Mouse (Mus musculus): ENCODE measurements at regions not wholly inside any gene's neighbourhood (a gene's known extent, or its start where the extent isn't known, plus 50 kb on each side); places are given as distances from the start of the nearest gene placed in this dataset.

- DNase-seq (ENCODE audit: low read depth, low spot score): no peak
- 73% methylated on average over 5 of the region's 5 CpGs for WGBS
Observed at GRCm38 (mm10) chr4:12308332-12308731, 136.5 kb upstream of the Fam92a start.

GRCm38 (mm10) chr4:12306618-12307565 is 135.1 kb upstream of the Fam92a start:
- DNase-seq (ENCODE audit: low read depth, low spot score): no peak
- 67% methylated on average over 9 of the region's 9 CpGs for WGBS

- WGBS: 52% methylated on average over 4 of the region's 4 CpGs
- no peak for DNase-seq (ENCODE audit: low read depth, low spot score)
Observed at GRCm38 (mm10) chr4:12287079-12287686, 115.4 kb upstream of the Fam92a start.

GRCm38 (mm10) chr4:12286391-12286790 is 114.6 kb upstream of the Fam92a start:
- DNase-seq (ENCODE audit: low read depth, low spot score): no peak
- WGBS: 80% methylated on average over 1 of the region's 1 CpGs

- no peak for DNase-seq (ENCODE audit: low read depth, low spot score)
Observed at GRCm38 (mm10) chr4:12285983-12286382, 114.2 kb upstream of the Fam92a start.

GRCm38 (mm10) chr4:12277949-12278348 is 106.1 kb upstream of the Fam92a start:
- WGBS: 79% methylated on average over 3 of the region's 3 CpGs
- DNase-seq (ENCODE audit: low read depth, low spot score): no peak

- WGBS: 86% methylated on average over 6 of the region's 6 CpGs
Observed at GRCm38 (mm10) chr4:12273369-12273768, 101.6 kb upstream of the Fam92a start.

GRCm38 (mm10) chr4:12272914-12273313 is 101.1 kb upstream of the Fam92a start:
- WGBS: 70% methylated on average over 6 of the region's 6 CpGs
- DNase-seq (ENCODE audit: low read depth, low spot score): no peak

More at GRCm38 (mm10) chr4:12273369-12273768, 101.6 kb upstream of the Fam92a start:
- DNase-seq (ENCODE audit: low read depth, low spot score): no peak

GRCm38 (mm10) chr4:12272378-12272777 is 100.6 kb upstream of the Fam92a start:
- DNase-seq (ENCODE audit: low read depth, low spot score): no peak
- WGBS: 84% methylated on average over 6 of the region's 6 CpGs

- no peak for DNase-seq (ENCODE audit: low read depth, low spot score)
Observed at GRCm38 (mm10) chr4:12263746-12264145, 91.9 kb upstream of the Fam92a start.

- no peak for DNase-seq (ENCODE audit: low read depth, low spot score)
- 91% methylated on average over 10 of the region's 10 CpGs for WGBS
Observed at GRCm38 (mm10) chr4:12263197-12263596, 91.4 kb upstream of the Fam92a start.

GRCm38 (mm10) chr4:12247994-12248393 is 76.2 kb upstream of the Fam92a start:
- no peak for DNase-seq (ENCODE audit: low read depth, low spot score)

- DNase-seq (ENCODE audit: low read depth, low spot score): no peak
- WGBS: 78% methylated on average over 4 of the region's 4 CpGs
Observed at GRCm38 (mm10) chr4:12246595-12246994, 74.8 kb upstream of the Fam92a start.

GRCm38 (mm10) chr4:12240941-12241571 is 69.2 kb upstream of the Fam92a start:
- 6% methylated on average over 12 of the region's 12 CpGs for WGBS
- DNase-seq (ENCODE audit: low read depth, low spot score): peak; percentile 18

GRCm38 (mm10) chr4:12230731-12231130 is 58.9 kb upstream of the Fam92a start:
- DNase-seq (ENCODE audit: low read depth, low spot score): no peak

More at GRCm38 (mm10) chr4:12230731-12231130, 58.9 kb upstream of the Fam92a start:
- 70% methylated on average over 1 of the region's 1 CpGs for WGBS

Measured in large intestine, adult 2 months (tissue).